Mouse (Mus musculus) testis, adult 2 months (tissue): ENCODE measurements around the gene Higd1a. TPM values are rescaled to one million over a fixed set of nuclear protein-coding genes. Genes with fewer than 3 reads are reported as not detected.

Experiments used
- H3K27ac ChIP-seq: fragments of 200-500 bp; 2 replicates; pipeline ENCODE4 v1.5.1; 2012; ENCODE audit warnings: low read depth, low read length; ENCODE audit not compliant: control insufficient read depth, insufficient read depth
- H3K27me3 ChIP-seq: fragments of 200-500 bp; 2 replicates; pipeline ENCODE4 v1.6.1; 2012; ENCODE audit warnings: mild to moderate bottlenecking, low read length, moderate library complexity; ENCODE audit not compliant: control insufficient read depth, insufficient read depth
- H3K36me3 ChIP-seq: fragments of 200-500 bp; 2 replicates; pipeline ENCODE4 v1.6.1; 2012; ENCODE audit warnings: mild to moderate bottlenecking, low read length; ENCODE audit not compliant: control insufficient read depth, insufficient read depth
- H3K4me1 ChIP-seq: fragments of 200-500 bp; 2 replicates; pipeline ENCODE4 v1.6.1; 2012; ENCODE audit warnings: low read length; ENCODE audit not compliant: control insufficient read depth, insufficient read depth
- H3K4me3 ChIP-seq: fragments of 200-500 bp; 2 replicates; pipeline ENCODE4 v1.5.1; 2012; ENCODE audit warnings: low read depth, mild to moderate bottlenecking, low read length, moderate library complexity, mixed read lengths; ENCODE audit not compliant: control insufficient read depth
- CTCF ChIP-seq: fragments of 200-500 bp; IDR thresholded peaks from 2 replicates; pipeline ENCODE4 v1.5.1; 2012; ENCODE audit warnings: low read depth, mild to moderate bottlenecking, inconsistent platforms, low read length, moderate library complexity; ENCODE audit not compliant: control insufficient read depth, insufficient read depth, insufficient replicate concordance
- POLR2A ChIP-seq: fragments of 200-500 bp; IDR thresholded peaks from 2 replicates; pipeline ENCODE4 v1.6.1; 2012; ENCODE audit warnings: low read depth, mild to moderate bottlenecking, inconsistent platforms, low read length, moderate library complexity; ENCODE audit not compliant: control insufficient read depth
- polyA plus RNA-seq: library from polyadenylated mRNA; depleted of rRNA; stranded (reverse); fragments of >200 nt; gene quantifications from 2 replicates; pipeline ENCODE4 v1.2.3, GENCODE M21; 2012

Higd1a gene
- polyA plus RNA-seq, 1 experiment, result 43.9 TPM

DNA sequence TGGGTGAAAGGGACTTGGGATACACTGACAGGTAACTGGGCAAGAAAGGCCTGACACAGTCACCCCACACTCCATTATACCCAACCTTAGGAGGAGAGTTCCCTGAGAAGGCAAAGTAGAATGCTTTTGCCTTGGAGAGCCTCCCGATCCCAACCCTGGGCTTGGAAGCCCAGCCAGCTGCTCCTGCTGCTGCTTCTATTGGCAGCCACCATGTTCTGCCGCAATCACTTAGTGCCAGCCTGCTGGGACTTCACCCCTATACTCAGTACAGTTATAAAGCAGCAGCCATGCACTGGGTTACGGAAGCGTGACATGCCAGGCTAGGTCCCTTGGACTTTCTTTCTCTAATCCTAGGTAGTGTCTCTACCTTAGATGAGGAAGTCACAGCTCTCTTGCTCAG is 11.0 kb downstream of the Higd1a start:
- no peak overlapping the region for H3K4me3 ChIP-seq
- TF ChIP-seq CTCF, result no peak
- no peak for TF ChIP-seq POLR2A
- H3K4me1 ChIP-seq, result no peaks in the 10 kb centered on the region
- H3K27me3 ChIP-seq, result no peaks in the 10 kb centered on the region
- H3K27ac ChIP-seq, result no peak overlapping the region
- H3K36me3 ChIP-seq, result no peaks in the 10 kb centered on the region; the same call in 1 of the 2 replicates

- no peak; the same call in 1 of the 2 replicates for TF ChIP-seq CTCF
- peaks cover 3% of the 10 kb centered on the region; the same call in 1 of the 2 replicates for H3K4me1 ChIP-seq
- H3K36me3 ChIP-seq, result no peaks in the 10 kb centered on the region; the same call in 1 of the 2 replicates
- no peak overlapping the region for H3K4me3 ChIP-seq
- no peaks in the 10 kb centered on the region for H3K27me3 ChIP-seq
- H3K27ac ChIP-seq, result no peak overlapping the region
Observed at GRCm38 (mm10) chr9:121846526-121847118, 11.5 kb downstream of the Higd1a start.

DNA sequence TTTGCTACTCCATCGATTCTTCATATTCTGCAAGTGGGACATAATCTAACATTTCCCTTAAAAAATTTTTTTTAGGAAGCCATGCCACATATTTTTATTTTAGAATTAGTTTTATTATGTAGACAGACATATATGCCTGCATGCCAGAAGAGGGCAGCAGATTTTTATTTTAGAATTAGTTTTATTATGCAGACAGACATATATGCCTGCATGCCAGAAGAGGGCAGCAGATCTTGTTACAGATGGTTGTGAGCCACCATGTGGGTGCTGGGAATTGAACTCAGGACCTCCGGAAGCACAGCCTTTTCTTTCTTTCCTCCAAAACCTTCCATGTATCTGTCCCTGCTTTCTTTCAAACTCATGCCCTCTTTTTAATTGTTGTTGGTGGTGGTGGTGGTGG is 15.2 kb downstream of the Higd1a start:
- Histone ChIP-seq H3K36me3 (no peaks in the 10 kb centered on the region; the same call in 1 of the 2 replicates), H3K4me1 (peaks cover 8% of the 10 kb centered on the region), H3K4me3 (no peak overlapping the region), H3K27ac (no peak overlapping the region), H3K27me3 (no peaks in the 10 kb centered on the region)
- no peak for TF ChIP-seq POLR2A
- no peak for TF ChIP-seq CTCF

- Histone ChIP-seq H3K4me3 (peak overlapping the region; percentile 96), H3K27ac (no peak overlapping the region), H3K27me3 (no peaks in the 10 kb centered on the region), H3K36me3 (no peaks in the 10 kb centered on the region; the same call in 1 of the 2 replicates), H3K4me1 (peaks cover 10% of the 10 kb centered on the region)
- TF ChIP-seq CTCF, result no peak
- TF ChIP-seq POLR2A, result no peak
Observed at GRCm38 (mm10) chr9:121839622-121839965, 18.6 kb downstream of the Higd1a start.

DNA sequence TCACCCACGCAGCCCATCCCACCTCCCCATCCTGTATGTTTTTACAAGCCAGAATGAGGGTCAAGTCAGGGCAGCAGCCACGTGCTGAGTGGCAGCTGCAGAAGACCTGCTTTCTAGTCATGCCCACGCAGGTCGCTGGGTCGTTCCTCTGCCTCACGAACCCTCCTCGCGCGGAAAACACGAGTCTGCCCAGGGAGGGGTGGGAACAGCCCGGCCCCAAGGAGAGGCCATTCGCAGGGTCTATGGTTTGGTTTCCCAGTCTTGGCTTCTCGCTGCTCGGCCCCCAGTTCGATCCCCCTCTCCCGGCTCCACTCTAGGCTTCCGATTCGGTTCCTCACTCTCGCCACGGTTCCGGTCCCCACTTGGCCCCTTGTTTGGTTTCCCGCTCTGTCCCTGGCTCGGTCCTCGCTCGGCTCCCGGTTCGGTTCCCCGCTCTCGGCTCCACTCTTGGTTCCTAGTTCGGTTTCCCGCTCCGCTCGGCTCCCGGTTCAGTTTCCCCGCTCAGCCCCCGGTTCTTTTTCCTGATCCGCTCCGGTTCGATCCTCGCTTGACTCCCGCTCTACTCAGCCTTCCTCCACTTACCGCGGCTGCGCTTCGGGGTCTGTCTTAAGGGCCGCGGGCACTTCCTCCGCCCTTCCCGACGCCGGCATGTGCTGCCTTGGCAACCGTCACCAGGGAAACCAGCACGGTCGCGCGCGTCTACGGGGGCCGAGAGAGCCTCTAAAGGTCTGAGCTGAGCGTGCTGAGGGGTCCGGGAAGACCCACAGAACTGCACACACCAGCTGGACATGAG is 19.1 kb downstream of the Higd1a start, which contains the start of gene Ccdc13:
Gene Ccdc13, minus strand, starts transcription at position 633 of the 793 bp plus-strand sequence.
- H3K4me3 ChIP-seq, result peak within 1 kb of the TSS; percentile 96
- TF ChIP-seq CTCF (no peak), POLR2A (peak; percentile 63; the same call in 1 of the 2 replicates)
- H3K27me3 ChIP-seq, result no peaks in the 10 kb centered on the region
- H3K27ac ChIP-seq, result peak within 1 kb of the TSS; percentile 77
- no peaks in the 10 kb centered on the region; the same call in 1 of the 2 replicates for H3K36me3 ChIP-seq
- peaks cover 10% of the 10 kb centered on the region for H3K4me1 ChIP-seq

DNA sequence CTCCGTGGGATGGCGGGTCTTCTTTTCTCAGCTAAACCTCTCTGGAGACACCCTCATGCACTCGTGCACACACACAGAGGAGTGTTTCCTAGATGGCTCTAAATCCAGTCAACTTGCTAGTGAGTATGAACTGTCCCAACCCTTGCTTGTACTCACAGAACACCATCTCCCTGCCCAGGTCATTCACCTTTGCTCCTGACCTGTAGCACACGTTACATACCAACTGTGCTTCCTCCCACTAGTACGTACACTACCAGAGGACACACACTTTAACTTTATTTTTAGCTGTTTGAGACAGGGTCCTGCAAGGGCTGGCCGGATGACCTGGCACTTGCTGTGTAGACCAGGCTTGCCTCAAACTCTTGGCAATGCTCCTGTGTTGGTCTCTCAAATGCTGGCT is 20.2 kb downstream of the Higd1a start:
- H3K27me3 ChIP-seq, result no peaks in the 10 kb centered on the region
- no peak overlapping the region for H3K27ac ChIP-seq
- H3K4me1 ChIP-seq, result peaks cover 10% of the 10 kb centered on the region
- H3K4me3 ChIP-seq, result peak overlapping the region; percentile 61
- H3K36me3 ChIP-seq, result no peaks in the 10 kb centered on the region; the same call in 1 of the 2 replicates
- TF ChIP-seq POLR2A (no peak), CTCF (no peak)

- H3K4me3 ChIP-seq, result no peak overlapping the region
- no peaks in the 10 kb centered on the region for H3K27me3 ChIP-seq
- TF ChIP-seq CTCF, result 0 out of 2 replicates have a peak, but pooled peaks have one; percentile 3
- TF ChIP-seq POLR2A, result no peak
- H3K36me3 ChIP-seq, result no peaks in the 10 kb centered on the region; the same call in none of the 2 replicates
- no peak overlapping the region for H3K27ac ChIP-seq
- H3K4me1 ChIP-seq, result peaks cover 5% of the 10 kb centered on the region
Observed at GRCm38 (mm10) chr9:121833825-121834224, 24.3 kb downstream of the Higd1a start.
